Mouse (Mus musculus): ENCODE measurements at regions not wholly inside any gene's neighbourhood (a gene's known extent, or its start where the extent isn't known, plus 50 kb on each side); places are given as distances from the start of the nearest gene placed in this dataset.

DNA sequence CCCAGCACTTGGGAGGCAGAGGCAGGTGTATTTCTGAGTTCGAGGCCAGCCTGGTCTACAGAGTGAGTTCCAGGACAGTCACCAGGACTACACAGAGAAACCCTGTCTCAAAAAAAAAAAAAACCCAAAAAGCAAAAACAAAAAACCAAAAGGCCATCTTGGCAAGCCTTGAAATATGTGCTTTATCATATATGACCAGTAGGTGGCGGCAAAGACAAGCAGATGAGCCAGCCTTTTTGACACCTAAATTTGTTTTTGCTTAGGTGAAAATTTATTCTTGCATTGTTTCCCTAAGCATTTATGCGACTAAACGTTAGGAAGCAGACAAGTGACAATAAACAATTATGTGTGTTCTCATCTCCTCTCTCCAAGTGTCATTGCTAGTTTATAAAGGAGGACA is 57.9 kb upstream of the Larp1 start:
- WGBS: 3% methylated on average over 4 of the region's 4 CpGs
- peak; percentile 79 for DNase-seq (ENCODE audit: low spot score)
- H3K27me3 ChIP-seq (ENCODE audit: control insufficient read depth, insufficient read depth, low read length): no peaks in the 10 kb centered on the region

DNA sequence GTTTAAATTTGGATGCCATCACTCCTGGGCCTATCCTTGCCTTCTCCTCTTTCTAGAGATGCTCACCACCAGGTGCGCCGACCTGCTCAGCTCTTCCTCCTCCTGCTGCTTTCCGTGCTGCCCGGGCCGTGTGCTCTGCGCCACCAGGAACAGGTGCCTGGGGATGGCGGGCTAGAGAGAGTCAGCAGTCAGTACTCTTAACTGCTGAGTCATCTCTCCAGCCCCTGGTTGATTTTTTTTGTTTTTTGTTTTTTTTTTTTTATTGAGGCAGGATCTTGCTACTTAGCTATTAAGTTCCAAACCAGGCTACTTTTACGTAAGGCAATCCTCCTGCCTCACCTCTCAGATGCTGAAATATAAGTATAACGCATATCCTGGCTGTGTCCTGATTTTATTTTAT is 59.8 kb upstream of the Larp1 start:
- no peaks in the 10 kb centered on the region for H3K4me1 ChIP-seq (ENCODE audit: control insufficient read depth, insufficient read depth, low read length)
- H3K4me3 ChIP-seq (ENCODE audit: low read depth, low read length): no peak overlapping the region
- ATAC-seq (replicated peaks; ENCODE audit: insufficient number of reproducible peaks, low FRiP score, low TSS enrichment, low read depth) (no peak), DNase-seq (ENCODE audit: low spot score) (no peak)
- no peak overlapping the region for H3K27ac ChIP-seq (replicated peaks; ENCODE audit: low read depth, low read length)
- no peaks in the 10 kb centered on the region for H3K27me3 ChIP-seq (ENCODE audit: control insufficient read depth, insufficient read depth, low read length)
- H3K9me3 ChIP-seq (replicated peaks; ENCODE audit: control insufficient read depth, low read length): no peaks in the 10 kb centered on the region
- no peaks in the 10 kb centered on the region for H3K36me3 ChIP-seq (replicated peaks; ENCODE audit: control insufficient read depth, insufficient read depth, low read depth, low read length)
- H3K4me2 ChIP-seq (ENCODE audit: low read depth, low read length): no peak overlapping the region
- no peak overlapping the region for H3K9ac ChIP-seq (replicated peaks; ENCODE audit: low read length)
- WGBS: 62% methylated on average over 9 of the region's 9 CpGs

More for the DNA sequence above, 57.9 kb upstream of the Larp1 start:
- no peaks in the 10 kb centered on the region for H3K9me3 ChIP-seq (replicated peaks; ENCODE audit: control insufficient read depth, low read length)
- H3K4me2 ChIP-seq (ENCODE audit: low read depth, low read length): no peak overlapping the region
- no peak overlapping the region for H3K9ac ChIP-seq (replicated peaks; ENCODE audit: low read length)
- H3K27ac ChIP-seq (replicated peaks; ENCODE audit: low read depth, low read length): no peak overlapping the region
- no peak for ATAC-seq (replicated peaks; ENCODE audit: insufficient number of reproducible peaks, low FRiP score, low TSS enrichment, low read depth)
- no peaks in the 10 kb centered on the region for H3K36me3 ChIP-seq (replicated peaks; ENCODE audit: control insufficient read depth, insufficient read depth, low read depth, low read length)
- no peak overlapping the region for H3K4me3 ChIP-seq (ENCODE audit: low read depth, low read length)
- no peaks in the 10 kb centered on the region for H3K4me1 ChIP-seq (ENCODE audit: control insufficient read depth, insufficient read depth, low read length)

DNA sequence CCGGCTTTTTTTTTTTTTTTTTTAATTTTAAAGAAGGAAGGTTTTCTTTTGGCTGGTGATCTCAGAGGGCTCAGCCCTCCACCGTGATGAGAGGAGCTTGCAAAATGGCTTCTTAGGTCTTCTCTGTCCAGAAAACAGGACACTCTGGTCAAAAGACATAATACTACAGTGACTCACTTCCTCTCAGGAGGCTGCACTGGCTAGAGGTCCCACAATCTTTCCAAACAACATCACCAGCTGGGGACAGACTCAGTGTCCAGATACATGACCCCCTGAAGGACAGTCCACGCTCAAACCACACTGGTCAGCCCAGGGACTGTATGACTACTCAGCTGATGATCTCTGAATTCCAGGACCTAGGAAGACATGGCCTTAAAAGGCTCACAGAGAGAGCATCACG is 61.5 kb upstream of the Larp1 start:
- no peak for DNase-seq (ENCODE audit: low spot score)
- H3K4me2 ChIP-seq (ENCODE audit: low read depth, low read length): no peak overlapping the region
- no peaks in the 10 kb centered on the region for H3K36me3 ChIP-seq (replicated peaks; ENCODE audit: control insufficient read depth, insufficient read depth, low read depth, low read length)
- no peaks in the 10 kb centered on the region for H3K27me3 ChIP-seq (ENCODE audit: control insufficient read depth, insufficient read depth, low read length)
- WGBS: 83% methylated on average over 4 of the region's 4 CpGs
- H3K9ac ChIP-seq (replicated peaks; ENCODE audit: low read length): no peak overlapping the region
- no peak overlapping the region for H3K27ac ChIP-seq (replicated peaks; ENCODE audit: low read depth, low read length)
- no peaks in the 10 kb centered on the region for H3K4me1 ChIP-seq (ENCODE audit: control insufficient read depth, insufficient read depth, low read length)
- H3K9me3 ChIP-seq (replicated peaks; ENCODE audit: control insufficient read depth, low read length): no peaks in the 10 kb centered on the region
- no peak for ATAC-seq (replicated peaks; ENCODE audit: insufficient number of reproducible peaks, low FRiP score, low TSS enrichment, low read depth)
- no peak overlapping the region for H3K4me3 ChIP-seq (ENCODE audit: low read depth, low read length)

DNA sequence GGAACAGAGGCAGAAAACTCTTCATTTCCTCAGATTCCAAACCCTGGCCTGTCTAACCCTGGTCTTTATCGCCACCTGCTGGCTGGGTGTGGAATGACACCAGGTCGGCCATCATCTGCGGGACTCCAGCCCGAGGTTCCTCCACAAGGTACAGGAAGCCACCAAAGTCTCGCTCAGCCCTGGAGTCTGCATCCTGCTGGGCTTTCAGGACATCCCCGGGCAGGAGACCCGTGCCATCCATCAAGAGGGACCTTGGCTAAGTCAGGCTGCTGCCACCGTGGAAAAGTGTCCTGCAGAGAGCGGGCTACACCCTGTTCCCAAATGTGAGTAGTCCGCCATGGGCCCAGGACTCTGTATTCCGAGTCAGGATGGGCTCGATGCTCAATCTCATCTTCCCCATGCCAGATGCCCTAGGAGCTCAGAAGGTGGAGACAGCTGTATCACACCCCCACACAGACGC is 74.4 kb upstream of the Larp1 start:
- Histone ChIP-seq H3K9me3 (replicated peaks; ENCODE audit: control insufficient read depth, low read length) (no peaks in the 10 kb centered on the region), H3K4me3 (ENCODE audit: low read depth, low read length) (no peak overlapping the region), H3K4me1 (ENCODE audit: control insufficient read depth, insufficient read depth, low read length) (peaks cover 2% of the 10 kb centered on the region; the same call in 1 of the 2 replicates), H3K27ac (replicated peaks; ENCODE audit: low read depth, low read length) (no peak overlapping the region), H3K4me2 (ENCODE audit: low read depth, low read length) (peak overlapping the region; percentile 23), H3K27me3 (ENCODE audit: control insufficient read depth, insufficient read depth, low read length) (peaks cover 3% of the 10 kb centered on the region; the same call in 1 of the 2 replicates), H3K36me3 (replicated peaks; ENCODE audit: control insufficient read depth, insufficient read depth, low read depth, low read length) (no peaks in the 10 kb centered on the region), H3K9ac (replicated peaks; ENCODE audit: low read length) (peak overlapping the region; percentile 35; the same call in 1 of the 2 replicates)
- DNase-seq (ENCODE audit: low spot score) (peak; percentile 91), ATAC-seq (replicated peaks; ENCODE audit: insufficient number of reproducible peaks, low FRiP score, low TSS enrichment, low read depth) (peak; percentile 57)
- 13% methylated on average over 13 of the region's 13 CpGs for WGBS

DNA sequence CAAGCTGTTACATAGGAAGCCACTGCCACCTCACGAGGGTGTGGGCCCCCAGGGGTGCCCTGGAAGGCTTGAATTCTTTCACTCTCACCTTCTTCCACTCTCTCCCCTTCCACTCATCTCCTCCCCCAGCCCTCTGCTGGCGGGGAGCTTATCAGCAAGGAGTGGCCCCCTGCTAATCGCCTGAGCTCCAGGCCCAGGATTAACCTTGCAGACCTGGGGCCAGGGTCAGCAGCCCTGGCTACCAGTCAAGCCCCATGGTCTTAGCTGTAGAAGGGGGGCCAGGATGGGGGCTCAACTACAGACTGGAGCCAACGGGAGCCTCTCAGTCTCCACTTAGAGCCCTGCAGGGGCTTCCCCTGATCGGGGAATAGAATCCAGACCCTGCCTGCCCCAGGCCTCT is 75.8 kb upstream of the Larp1 start:
- Histone ChIP-seq H3K27me3 (ENCODE audit: control insufficient read depth, insufficient read depth, low read length) (peaks cover 3% of the 10 kb centered on the region; the same call in 1 of the 2 replicates), H3K9ac (replicated peaks; ENCODE audit: low read length) (no peak overlapping the region), H3K36me3 (replicated peaks; ENCODE audit: control insufficient read depth, insufficient read depth, low read depth, low read length) (no peaks in the 10 kb centered on the region), H3K9me3 (replicated peaks; ENCODE audit: control insufficient read depth, low read length) (no peaks in the 10 kb centered on the region), H3K4me1 (ENCODE audit: control insufficient read depth, insufficient read depth, low read length) (peaks cover 2% of the 10 kb centered on the region; the same call in 1 of the 2 replicates), H3K27ac (replicated peaks; ENCODE audit: low read depth, low read length) (no peak overlapping the region), H3K4me3 (ENCODE audit: low read depth, low read length) (no peak overlapping the region), H3K4me2 (ENCODE audit: low read depth, low read length) (no peak overlapping the region)
- no peak for ATAC-seq (replicated peaks; ENCODE audit: insufficient number of reproducible peaks, low FRiP score, low TSS enrichment, low read depth)
- no peak for DNase-seq (ENCODE audit: low spot score)
- WGBS: 6% methylated on average over 5 of the region's 5 CpGs

DNA sequence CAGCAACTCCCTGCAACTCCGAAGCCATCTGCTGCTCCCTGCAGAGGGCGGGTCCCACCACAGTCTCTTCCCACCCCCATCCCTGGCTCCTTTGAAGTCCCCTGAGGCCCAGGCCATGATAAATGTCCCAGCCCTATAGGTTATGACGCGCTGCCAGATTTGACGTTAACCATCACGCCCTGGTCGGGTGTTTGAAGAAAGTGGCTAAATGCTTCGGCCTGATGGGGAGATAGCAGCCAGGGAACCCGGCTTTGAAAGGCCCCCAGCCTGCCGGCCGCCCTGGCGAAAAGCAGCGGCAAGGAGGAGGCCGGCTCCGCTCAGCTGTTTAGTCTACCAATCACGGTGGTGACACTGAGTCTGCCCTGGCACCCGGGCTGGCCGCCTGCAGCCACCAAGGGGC is 79.4 kb upstream of the Larp1 start:
- H3K9ac ChIP-seq (replicated peaks; ENCODE audit: low read length): no peak overlapping the region
- H3K9me3 ChIP-seq (replicated peaks; ENCODE audit: control insufficient read depth, low read length): no peaks in the 10 kb centered on the region
- 6% methylated on average over 18 of the region's 18 CpGs for WGBS
- H3K4me3 ChIP-seq (ENCODE audit: low read depth, low read length): no peak overlapping the region
- no peaks in the 10 kb centered on the region for H3K36me3 ChIP-seq (replicated peaks; ENCODE audit: control insufficient read depth, insufficient read depth, low read depth, low read length)
- no peak overlapping the region for H3K27ac ChIP-seq (replicated peaks; ENCODE audit: low read depth, low read length)
- H3K4me1 ChIP-seq (ENCODE audit: control insufficient read depth, insufficient read depth, low read length): peaks cover 2% of the 10 kb centered on the region; the same call in 1 of the 2 replicates
- peak; percentile 44 for DNase-seq (ENCODE audit: low spot score)
- 0 out of 2 replicates have a peak, but pooled peaks have one; percentile 53 for ATAC-seq (replicated peaks; ENCODE audit: insufficient number of reproducible peaks, low FRiP score, low TSS enrichment, low read depth)
- H3K27me3 ChIP-seq (ENCODE audit: control insufficient read depth, insufficient read depth, low read length): peaks cover 3% of the 10 kb centered on the region; the same call in 1 of the 2 replicates
- H3K4me2 ChIP-seq (ENCODE audit: low read depth, low read length): no peak overlapping the region; the same call in 1 of the 2 replicates

DNA sequence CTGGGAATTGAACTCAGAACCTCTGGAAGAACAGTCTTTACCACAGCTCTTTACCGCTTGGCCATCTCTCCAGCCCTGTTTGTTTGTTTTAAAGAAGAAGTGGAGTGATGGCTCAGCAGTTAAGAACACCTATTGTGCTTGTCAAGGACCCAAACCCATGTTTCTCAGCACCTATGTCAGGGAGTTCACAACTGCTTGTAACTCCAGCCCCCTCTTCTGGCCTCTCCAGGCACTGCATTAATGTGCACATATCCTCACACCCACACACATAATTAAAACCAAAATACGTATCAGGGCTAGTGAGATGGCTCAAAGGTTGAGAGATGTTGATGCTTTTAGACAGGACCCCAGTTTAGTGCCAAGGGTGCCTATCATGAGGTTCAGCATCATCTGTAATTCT is 87.6 kb upstream of the Hand1 start:
- WGBS: 73% methylated on average over 2 of the region's 2 CpGs
- no peak for ATAC-seq (replicated peaks; ENCODE audit: insufficient number of reproducible peaks, low FRiP score, low TSS enrichment, low read depth)
- Histone ChIP-seq H3K9ac (replicated peaks; ENCODE audit: low read length) (no peak overlapping the region), H3K4me3 (ENCODE audit: low read depth, low read length) (no peak overlapping the region), H3K4me2 (ENCODE audit: low read depth, low read length) (no peak overlapping the region), H3K9me3 (replicated peaks; ENCODE audit: control insufficient read depth, low read length) (no peaks in the 10 kb centered on the region), H3K4me1 (ENCODE audit: control insufficient read depth, insufficient read depth, low read length) (0 out of 2 replicates have a peak, but pooled peaks cover 2% of the 10 kb centered on the region), H3K36me3 (replicated peaks; ENCODE audit: control insufficient read depth, insufficient read depth, low read depth, low read length) (no peaks in the 10 kb centered on the region), H3K27ac (replicated peaks; ENCODE audit: low read depth, low read length) (no peak overlapping the region), H3K27me3 (ENCODE audit: control insufficient read depth, insufficient read depth, low read length) (no peaks in the 10 kb centered on the region)
- DNase-seq (ENCODE audit: low spot score): no peak

DNA sequence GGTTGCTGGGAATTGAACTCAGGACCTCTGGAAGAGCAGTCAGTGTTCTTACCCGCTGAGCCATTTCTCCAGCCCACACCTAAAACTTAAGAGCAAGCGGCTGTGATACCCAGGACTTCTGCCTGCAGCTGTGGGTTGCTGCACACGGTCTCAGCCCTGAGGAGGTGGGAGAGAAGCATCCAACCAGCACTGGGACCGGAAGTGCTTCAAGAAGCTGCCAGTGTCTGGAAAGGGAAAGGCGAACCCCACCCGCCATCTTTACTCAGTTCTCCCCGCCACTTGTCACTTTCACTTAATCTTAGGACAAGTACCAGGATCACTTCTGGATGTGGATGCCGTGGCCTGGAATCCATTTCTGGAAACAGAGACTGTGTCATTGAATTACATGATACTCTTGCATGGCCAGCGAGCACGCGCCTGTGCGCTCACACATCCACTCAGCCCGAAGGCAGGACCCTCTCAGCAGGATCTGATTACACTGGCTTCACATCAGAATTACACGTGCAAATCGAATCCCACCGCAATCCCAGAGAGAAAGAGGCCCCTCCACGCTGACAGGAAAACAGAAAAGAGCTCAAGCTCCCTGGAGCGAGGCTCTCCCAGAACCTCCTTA is 85.9 kb upstream of the Hand1 start:
- Histone ChIP-seq H3K27me3 (ENCODE audit: control insufficient read depth, insufficient read depth, low read length) (no peaks in the 10 kb centered on the region), H3K27ac (replicated peaks; ENCODE audit: low read depth, low read length) (peak overlapping the region; percentile 35; the same call in 1 of the 2 replicates), H3K4me3 (ENCODE audit: low read depth, low read length) (no peak overlapping the region), H3K36me3 (replicated peaks; ENCODE audit: control insufficient read depth, insufficient read depth, low read depth, low read length) (no peaks in the 10 kb centered on the region), H3K9me3 (replicated peaks; ENCODE audit: control insufficient read depth, low read length) (no peaks in the 10 kb centered on the region), H3K9ac (replicated peaks; ENCODE audit: low read length) (no peak overlapping the region), H3K4me2 (ENCODE audit: low read depth, low read length) (no peak overlapping the region), H3K4me1 (ENCODE audit: control insufficient read depth, insufficient read depth, low read length) (0 out of 2 replicates have a peak, but pooled peaks cover 2% of the 10 kb centered on the region)
- DNase-seq (ENCODE audit: low spot score) (peak; percentile 66), ATAC-seq (replicated peaks; ENCODE audit: insufficient number of reproducible peaks, low FRiP score, low TSS enrichment, low read depth) (0 out of 2 replicates have a peak, but pooled peaks have one; percentile 31)
- 65% methylated on average over 18 of the region's 18 CpGs for WGBS
